Mouse (Mus musculus): Measurements from ENCODE around the gene Ino80b.

Gene Ino80b

DNA sequence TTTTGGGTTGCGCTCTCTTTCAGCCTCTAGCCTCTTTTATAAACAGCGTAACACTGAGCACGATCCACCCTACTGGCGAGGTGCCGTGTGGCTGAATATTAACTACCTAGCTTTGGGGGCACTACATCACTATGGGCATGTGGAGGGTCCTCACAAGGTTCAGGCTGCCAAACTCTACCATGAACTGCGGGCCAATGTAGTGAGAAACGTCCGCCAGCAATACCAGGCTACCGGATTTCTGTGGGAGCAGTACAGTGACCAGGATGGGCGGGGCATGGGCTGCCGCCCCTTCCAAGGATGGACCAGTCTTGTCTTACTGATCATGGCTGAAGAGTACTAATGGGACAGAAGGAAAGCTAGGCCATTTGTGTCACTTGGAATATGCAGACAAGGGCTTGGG is 6.9 kb downstream of the Ino80b start:
- no peak for DNase-seq (ENCODE audit: low read depth, low spot score)

DNA sequence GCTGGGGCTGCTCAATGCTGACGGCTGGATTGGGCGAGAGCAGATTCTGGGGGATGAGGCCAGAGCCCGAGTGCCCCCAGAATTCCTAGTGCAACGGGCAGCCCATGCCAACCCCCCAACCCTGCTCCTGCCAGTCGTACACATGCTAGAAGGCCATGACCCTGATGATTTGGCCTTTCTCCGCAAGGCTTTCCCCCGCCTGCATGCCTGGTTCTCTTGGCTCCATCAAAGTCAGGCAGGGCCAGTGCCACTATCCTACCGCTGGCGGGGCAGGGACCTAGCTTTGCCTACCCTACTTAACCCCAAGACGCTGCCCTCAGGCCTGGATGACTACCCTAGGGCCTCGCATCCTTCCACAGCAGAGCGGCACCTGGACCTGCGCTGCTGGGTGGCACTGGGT is 7.6 kb downstream of the Ino80b start:
- no peak for DNase-seq (ENCODE audit: low read depth, low spot score)

DNA sequence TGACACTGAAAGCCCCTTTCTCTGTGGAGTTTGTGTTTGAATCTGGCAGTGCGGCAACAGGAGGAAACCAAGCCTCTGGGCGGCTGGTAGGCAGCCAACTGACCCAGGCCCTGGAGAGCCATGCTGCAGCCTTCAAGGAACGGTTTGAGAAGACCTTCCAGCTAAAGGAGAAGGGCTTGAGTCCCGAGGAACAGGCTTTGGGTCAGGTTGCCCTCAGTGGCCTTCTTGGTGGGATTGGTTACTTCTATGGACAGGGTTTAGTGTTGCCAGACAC is 8.1 kb downstream of the Ino80b start:
- no peak for DNase-seq (ENCODE audit: low read depth, low spot score)

DNA sequence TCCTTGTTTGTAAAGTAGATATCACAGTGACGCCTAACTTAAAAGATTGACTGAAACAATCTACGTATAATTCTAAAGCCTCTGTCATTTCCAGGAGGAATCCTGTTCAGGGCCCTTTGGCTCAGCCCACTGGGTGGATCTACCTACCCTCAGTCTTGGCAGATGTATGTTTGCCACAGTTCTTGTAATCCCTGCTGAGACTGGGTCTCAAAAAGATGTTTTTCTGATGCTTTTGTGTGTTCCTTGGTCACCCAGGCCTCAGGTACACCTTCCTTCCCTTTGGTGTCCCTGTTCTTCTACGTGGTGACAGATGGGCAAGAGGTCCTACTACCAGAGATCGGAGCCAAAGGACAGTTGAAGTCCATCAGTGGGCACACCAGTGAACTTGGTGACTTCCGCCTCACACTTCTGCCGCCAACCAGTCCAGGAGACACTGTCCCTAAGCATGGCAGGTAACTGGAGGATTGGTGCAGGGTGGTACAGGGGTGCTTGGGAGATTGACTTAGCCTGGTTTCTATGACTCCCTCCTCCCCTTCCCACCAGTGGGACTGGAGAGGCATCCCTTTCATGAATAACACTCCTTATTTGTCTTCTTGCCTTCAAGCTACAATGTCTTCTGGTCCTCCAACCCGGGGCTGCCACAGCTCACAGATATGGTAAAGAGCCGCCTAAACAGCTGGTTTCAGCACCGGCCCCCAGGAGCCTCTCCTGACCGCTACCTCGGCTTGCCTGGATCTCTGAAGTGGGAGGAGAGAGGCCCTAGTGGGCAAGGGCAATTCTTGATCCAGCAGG is 8.7 kb downstream of the Ino80b start:
- no peak for DNase-seq (ENCODE audit: low read depth, low spot score)

DNA sequence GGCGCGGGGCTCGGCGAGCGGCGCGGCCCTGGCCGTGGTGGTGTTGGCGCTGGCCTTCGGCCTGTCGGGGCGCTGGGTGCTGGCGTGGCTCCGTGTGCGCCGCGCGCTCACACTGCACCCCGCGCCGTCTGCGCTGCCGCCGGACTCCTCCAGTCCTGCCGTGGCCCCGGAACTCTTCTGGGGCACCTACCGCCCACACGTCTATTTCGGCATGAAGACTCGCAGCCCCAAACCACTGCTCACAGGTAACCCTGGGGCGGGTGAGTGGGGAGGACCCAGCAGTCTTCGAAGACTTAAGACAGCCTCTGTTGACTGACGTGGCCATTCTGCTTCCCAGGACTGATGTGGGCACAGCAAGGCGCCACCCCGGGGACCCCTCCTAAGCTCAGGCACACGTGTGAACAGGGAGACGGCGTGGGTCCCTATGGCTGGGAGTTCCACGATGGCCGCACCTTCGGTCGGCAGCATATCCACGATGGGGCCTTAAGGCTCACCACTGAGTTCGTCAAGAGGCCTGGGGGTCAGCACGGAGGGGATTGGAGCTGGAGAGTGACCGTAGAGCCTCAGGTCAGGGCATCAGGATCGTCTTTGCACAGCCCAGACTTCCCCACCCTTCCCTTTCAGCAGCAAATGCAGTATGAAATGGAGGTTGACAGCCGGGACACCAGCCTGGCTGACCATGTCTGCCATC is 9.4 kb downstream of the Ino80b start:
- no peak for DNase-seq (ENCODE audit: low read depth, low spot score)

DNA sequence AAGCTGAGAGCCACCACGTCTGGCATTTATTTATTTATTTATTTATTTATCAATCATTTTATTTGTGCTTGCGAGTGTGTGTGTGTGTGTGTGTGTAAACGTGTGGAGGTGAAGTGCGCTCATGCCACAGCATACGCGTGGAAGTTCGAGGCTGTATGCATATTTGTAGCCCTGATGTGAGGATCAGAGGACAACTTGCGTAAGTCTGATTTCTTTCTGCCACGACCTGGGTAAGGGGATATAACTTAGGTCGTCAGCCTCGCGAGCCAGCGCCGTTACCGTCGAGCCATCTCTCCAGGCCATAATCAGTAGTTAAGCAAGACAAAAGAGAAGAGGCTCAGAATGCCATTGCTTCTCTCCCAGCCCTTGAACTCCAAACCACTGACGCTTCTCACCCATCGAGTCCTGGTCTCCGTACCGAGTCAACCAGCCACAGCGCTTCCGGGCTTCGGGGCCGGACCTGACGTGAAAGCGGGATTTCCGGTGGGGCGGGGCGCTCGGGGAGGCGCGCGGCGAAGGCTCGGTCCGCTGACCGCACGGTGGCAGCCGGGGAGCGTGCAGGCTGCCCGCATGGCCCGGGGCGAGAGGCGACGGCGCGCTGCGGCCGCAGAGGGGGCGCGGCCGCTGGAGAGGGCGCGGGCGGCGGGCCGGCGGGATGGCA is 10.1 kb downstream of the Ino80b start, which contains the start of gene Mogs:
TSS of gene Mogs (plus strand) at position 486 of the 661 bp plus-strand sequence.
- peak; percentile 91 for DNase-seq (ENCODE audit: low read depth, low spot score)

DNA sequence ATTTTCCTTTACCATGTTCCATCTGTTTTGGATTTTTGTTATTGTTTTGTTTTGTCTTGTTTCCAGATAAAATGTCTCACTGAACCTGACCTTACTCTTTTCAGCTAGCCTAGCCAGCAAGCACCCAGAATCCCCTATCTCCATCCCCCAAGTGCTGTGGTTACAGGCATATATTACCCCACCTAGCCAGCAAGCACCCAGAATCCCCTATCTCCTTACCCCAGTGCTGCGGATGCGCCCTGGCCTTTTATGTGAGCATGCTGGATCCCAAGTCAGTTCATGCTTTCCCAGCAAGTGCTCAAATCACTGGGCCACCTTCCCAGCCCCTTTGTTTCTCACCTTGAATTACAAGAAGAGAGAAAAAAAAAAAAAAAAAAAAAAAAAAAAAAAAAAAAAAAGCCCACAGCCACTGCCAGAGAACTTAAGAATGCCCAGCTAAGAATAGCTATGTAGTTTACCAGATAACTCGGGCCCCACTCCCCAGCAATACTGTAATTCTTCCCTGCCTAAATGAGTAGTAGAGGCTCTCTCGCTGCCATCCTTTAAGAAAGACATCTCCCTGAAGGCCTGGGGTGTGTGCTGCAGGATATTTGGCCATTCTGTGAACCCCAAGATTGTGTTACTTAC is 13.6 kb downstream of the Ino80b start:
- DNase-seq (ENCODE audit: low read depth, low spot score) = no peak

DNA sequence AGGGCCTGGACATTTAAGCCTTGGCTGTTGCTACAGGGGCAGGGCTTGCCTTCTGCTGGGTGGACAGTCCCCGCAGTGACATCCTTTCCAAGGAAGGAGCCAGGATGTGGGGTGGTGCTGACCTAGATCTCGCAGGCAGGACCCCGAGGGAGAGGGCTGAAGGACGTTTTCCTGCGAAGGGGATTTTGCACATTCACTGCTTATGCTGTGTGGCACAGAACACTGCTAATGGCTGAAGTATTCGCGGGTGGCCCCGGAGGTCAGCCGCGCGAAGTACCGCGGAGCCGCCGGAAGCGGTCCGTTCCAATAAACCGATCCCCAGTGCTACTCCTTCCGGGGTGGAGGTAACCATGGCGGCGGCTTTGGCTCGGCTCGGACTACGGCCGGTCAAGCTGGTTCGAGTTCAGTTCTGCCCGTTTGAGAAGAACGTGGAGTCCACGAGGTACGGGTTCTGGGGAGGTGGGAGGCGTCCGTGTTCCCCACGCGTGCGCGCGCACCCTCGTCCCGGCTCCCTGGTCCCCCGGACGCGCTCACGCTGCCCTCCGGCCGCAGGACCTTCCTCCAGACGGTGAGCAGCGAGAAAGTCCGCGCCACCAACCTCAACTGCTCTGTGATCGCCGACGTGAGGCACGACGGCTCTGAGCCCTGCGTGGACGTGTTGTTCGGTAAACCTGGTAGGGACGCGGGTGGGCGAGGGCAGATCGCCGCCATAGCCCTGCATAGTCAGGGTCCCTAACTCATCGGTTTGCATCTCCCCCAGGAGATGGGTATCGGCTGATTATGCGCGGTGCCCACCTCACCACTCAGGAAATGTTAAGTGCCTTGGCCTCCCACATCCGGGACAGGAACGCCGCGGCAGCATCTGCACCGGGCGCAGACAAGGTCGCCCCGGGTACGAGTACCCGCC is 16.2 kb downstream of the Ino80b start, which contains the start of gene Mrpl53:
TSS of gene Mrpl53 (plus strand) at position 279 of the 907 bp plus-strand sequence.
- peak; percentile 72 for DNase-seq (ENCODE audit: low read depth, low spot score)

DNA sequence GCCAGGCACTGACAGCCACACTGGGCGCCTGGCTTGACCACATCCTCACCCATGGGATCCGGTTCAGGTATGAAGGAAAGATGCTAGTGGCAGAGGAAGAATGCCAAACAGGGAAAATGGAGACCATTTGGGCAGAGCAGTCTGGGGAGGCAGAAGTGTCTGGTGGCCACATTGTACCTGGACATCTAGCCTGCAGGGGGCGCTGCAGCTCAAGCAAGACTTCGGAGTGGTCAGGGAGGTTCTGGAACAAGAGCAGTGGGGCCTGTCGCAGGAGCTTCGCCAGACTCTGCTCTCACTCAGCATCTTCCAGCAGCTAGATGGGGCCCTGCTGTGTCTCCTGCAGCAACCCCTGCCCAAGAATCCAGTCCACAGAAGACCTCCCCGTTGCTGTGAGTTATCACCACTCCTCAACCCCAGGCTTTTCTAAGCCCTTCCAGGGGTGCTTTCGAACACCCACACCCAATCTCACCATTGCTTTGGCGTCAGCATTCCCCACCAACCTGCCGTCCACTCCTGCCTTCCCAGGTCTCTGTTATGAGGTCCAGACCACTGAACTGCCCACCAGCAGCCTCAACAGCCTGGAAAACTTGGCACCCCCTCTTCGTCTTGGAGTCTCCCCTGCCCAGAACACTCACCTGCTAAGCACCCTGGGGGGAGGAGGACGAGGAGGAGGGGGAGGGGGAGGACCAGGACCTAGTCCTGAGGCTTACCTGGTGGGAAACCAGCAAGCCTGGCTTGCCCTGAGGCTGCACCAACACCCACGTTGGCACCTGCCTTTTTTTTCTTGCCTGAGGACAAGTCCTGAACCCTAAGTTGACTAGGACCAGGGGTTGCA is 17.4 kb downstream of the Ino80b start:
- DNase-seq (ENCODE audit: low read depth, low spot score) = peak; percentile 86

DNA sequence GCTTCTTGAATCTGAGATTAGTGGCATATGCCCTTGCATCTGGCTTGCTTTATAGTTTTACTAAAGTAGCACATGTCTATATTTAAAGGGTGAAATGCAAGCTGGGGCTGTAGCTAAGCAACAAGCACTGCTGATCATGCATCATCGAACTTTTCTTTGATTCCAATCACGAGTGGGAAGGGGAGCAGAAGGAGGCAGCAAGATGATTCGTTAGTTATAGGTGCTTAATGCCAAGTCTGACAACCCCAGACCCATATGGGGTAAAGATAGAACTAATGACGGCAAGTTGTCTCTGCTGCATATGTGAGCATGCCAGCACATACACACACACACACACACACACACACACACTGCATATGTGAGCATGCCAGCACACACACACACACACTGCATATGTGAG is 21.1 kb downstream of the Ino80b start:
- DNase-seq (ENCODE audit: low read depth, low spot score) = no peak

DNA sequence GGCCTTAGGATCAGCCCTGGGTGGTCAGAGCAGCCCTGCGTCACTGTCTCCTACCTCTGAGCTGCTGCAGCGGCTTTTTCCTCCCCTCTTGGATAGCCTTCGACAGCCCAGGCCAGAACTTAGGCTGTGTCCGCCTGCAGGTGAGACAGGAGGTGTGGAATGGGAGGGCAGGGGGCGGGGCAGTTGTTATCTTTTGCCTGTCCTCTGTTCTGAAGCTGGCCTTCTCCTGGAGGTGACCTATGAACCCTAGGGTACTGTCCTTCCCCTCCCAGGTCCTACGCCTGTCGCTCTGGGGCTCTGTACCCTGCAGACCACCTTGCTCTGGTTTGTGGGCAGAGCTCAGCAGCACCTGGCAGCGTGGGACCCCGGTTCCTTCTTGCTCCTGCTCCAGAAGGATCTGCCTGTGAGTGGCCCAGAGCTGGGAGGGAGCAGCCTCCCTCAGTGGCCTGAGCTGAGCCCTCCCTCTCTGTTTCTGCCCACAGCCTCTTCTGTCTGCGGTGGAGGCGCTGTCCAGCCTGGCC is 22.0 kb downstream of the Ino80b start:
- no peak for DNase-seq (ENCODE audit: low read depth, low spot score)

DNA sequence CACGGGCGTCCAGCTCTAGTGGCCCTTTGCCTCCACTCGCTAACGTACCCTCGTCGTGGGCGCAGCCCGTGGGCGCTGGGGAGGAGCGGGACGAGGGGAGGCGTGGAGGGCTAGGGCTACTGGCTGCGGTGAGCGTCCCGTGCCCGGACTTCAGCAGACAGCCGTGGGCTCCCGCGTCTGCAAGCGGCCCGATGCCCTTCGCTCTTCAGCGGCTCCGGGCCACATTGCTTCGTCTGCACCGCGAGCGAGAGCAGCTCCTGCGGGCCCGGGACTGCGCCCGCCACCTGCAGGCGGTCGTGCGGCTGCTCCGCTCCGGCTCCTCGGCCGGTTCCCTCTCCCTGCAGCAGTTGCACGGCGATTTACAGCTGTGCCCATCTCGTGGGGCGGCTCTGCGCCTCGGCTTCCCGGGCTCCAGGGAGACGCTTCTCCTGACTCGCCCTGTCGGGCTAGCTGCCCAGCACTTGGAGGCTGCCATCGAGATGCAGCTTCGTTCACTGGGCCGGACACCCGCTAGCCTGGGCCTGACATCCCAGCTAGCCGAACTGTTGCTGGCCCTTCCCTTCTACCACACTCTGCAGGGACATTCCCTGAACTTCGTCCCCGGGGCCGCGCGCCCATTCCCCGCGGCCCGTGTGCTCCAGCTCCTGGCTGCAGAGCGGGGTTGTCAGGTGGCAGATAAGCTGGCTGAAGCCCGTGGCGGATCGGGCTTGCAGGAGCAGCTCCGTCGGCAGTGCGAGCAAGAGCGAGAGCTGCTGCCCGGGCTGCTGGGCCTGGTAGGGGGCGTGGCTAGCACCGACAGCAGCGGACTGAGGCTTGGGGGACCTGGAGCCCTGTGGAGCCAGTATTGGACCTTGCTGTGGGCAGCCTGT is 23.3 kb downstream of the Ino80b start:
- DNase-seq (ENCODE audit: low read depth, low spot score) = peak; percentile 72

DNA sequence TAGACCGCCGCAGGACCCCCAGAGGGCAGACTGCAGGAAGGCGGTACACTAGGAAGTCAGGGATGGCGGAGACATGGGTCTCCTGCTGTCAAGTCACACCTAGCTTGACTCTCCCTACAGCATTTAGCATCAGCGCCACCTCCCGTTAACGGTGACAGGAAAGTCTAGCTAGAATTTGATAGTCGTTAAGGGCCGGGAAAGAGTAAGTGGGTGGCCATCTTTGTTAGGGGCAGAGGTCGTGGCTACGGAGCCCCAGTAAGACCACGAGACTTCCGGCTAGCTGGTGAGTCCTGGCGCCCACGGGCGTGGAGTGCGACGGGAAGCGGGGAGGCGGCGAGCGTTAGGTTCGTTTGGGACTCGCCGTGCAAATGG is 23.9 kb downstream of the Ino80b start, which contains the start of the genes Ccdc142 and Gm42688:
TSS of gene Ccdc142 (plus strand) at position 286 of the 372 bp plus-strand sequence.
TSS of gene Gm42688 (plus strand) at position 302 of the 372 bp plus-strand sequence.
- peak; percentile 73 for DNase-seq (ENCODE audit: low read depth, low spot score)

DNA sequence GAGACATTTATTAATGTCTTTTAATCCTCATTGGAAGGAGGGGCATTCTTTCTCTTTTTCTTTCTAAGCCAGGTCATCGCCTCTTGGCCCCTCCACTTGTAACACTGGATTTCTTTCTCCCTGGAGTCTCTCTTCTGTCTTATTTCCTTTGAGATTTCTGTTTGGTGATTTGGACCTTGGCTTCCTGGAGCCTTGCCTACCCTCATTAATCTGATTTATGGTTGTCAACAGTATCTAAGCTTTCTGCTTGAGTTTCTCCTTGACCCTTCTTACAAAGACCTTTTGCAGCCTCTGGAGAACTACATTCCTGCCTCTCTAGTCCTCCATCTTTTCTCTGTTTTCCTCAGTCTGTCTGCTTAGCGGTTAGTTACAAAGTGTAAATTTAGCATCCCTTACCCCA is 26.8 kb downstream of the Ino80b start:
- DNase-seq (ENCODE audit: low read depth, low spot score) = no peak

DNA sequence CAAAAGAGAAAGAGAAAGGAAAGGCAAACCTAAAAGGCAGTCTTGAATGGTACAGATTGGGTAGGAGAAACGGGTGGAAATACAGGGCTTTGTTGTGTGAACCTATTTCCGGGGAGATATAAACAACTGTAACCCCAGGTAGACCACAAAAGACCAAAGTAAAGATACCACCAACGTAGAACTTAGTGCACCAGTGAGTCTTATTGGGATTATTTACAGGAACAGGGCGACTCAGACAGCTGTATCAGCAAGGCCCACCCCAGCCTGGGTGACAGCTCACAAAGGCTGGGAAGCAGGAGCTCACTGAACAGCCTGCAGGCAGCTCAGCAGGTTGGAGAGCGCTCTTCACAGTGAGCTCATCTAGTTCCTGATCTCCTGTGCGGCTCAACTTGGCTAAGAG is 29.3 kb downstream of the Ino80b start:
- DNase-seq (ENCODE audit: low read depth, low spot score) = no peak

DNA sequence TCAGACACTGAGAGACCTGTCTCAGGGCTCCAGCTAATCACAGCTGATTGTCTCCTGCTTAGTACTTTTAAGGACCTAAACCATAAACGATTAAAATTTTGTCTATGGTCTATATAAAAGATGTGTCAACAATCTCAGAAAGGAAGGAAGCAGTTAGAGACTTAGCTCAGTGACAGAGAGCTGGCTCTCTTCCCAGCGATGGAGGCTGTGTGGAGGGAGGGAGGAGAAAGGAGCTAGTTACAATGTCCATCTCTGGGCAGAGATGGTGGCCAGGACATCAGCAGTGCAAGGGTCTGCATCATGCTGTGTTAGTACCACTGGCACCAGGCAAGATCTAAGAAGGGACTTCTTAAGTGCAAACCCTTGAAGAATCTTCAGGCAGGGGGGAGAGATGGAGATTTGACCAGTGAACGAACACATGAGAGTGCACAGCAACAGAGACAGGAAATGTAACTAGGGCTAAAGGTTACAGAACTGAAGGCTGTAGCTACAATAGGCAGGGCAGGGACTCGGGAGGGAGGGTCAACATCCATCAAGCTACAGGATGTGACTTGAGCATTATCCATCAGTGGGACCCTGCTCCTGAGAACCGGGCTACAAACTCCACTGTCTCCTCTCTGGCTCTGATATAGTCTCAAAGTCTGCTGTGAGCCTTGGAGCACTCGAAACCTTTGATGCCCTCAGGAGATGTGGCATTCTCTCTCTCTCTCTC is 32.7 kb downstream of the Ino80b start:
- no peak for DNase-seq (ENCODE audit: low read depth, low spot score)

DNA sequence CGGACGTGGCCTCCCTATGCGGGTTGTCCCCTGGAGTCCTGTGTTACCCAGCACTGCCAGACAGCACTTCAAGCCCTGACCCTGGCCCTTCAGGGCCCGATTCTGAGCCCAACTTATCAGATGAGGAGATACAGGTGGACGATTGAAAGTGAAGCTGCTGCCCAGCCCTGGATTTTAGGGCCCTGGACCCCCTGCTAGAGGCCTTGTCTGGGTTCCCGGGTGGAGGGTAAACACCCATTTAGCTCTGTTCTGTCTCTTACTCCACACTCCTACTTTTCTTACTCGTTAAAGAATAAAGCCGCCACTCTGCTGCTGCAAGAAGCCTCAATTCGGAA is 37.3 kb downstream of the Ino80b start:
- DNase-seq (ENCODE audit: low read depth, low spot score) = no peak

DNA sequence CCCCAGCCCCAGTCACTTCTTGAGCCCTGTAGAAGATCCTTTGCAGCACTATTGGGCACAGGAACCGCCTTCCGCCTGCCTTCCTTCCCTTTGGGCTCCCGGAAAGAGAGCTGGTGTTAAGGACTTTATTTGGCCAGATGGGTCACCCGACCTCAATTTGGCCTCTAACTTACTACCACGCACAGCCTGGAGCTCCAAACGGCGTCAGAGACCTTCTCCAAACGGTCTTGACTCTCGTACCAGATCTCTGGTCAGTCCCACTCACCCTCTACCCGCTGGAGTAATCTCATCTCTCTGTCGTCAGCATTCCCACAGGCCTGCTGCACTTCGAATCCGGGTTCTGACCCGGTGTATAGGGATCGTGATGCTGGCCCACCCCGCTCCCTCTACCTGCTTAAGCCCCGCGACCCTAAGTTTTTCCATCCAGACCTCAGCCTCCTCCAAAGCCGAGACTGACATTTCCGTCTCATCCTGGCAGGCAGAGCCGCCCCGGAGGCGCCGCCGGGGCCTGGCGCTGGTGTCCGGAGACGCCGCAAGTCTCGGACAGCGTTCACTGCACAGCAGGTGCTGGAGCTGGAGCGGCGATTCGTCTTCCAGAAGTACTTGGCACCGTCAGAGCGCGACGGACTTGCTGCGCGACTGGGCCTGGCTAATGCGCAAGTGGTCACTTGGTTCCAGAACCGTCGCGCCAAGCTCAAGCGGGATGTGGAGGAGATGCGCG is 37.9 kb downstream of the Ino80b start:
- no peak for DNase-seq (ENCODE audit: low read depth, low spot score)

Measured in mesoderm, embryonic 11.5 days (tissue).